ENCODE assay signal across 9 mouse cellular contexts in genomic region chr12:69890051-69890450, GRCm38 (mm10). TPM values are rescaled to one million over a fixed set of nuclear protein-coding genes. Genes with fewer than 3 reads are reported as not detected.
DNase-seq lines count a peak whose midpoint lies in the region; ATAC-seq and TF ChIP-seq lines count a peak whose summit lies in the region.
"Had no signal": no experiment of that assay in that cellular context is flagged by ENCODE, and none has a peak within 500 bp of the region (broad histone marks: within the 10 kb centered on the region; RNA-seq: fewer than 3 reads in every experiment).

No protein-coding gene starts in this region.

- peak overlapping the region; percentile 96 for H3K4me3 ChIP-seq in kidney, embryonic 15.5 days (replicated peaks)
- H3K4me3 ChIP-seq in embryonic facial prominence, embryonic 14.5 days (ENCODE audit: low read depth, low read length), result peak overlapping the region; percentile 93
- H3K4me3 ChIP-seq in intestine, postnatal 0 days (ENCODE audit: low read depth, low read length), result no peak overlapping the region
- no peak overlapping the region for H3K4me3 ChIP-seq in neural tube, embryonic 12.5 days

- 44% methylated on average over 6 of the region's 6 CpGs for WGBS in kidney, embryonic 15.5 days
- 49% methylated on average over 6 of the region's 6 CpGs for WGBS in embryonic facial prominence, embryonic 14.5 days
- WGBS in intestine, postnatal 0 days, result 53% methylated on average over 6 of the region's 6 CpGs
- WGBS in neural tube, embryonic 12.5 days, result 54% methylated on average over 6 of the region's 6 CpGs

- H3K27ac ChIP-seq in kidney, embryonic 15.5 days, result peak overlapping the region; percentile 65
- peak overlapping the region; percentile 44; the same call in 1 of the 2 replicates for H3K27ac ChIP-seq in embryonic facial prominence, embryonic 14.5 days (replicated peaks; ENCODE audit: low read depth, low read length)
- H3K27ac ChIP-seq in intestine, postnatal 0 days (ENCODE audit: low read depth, low read length), result no peak overlapping the region
- no peak overlapping the region for H3K27ac ChIP-seq in neural tube, embryonic 12.5 days

- no peak for TF ChIP-seq CTCF in intestine, postnatal 0 days (IDR thresholded peaks at IDR 0.05; ENCODE audit: low read depth)

- ATAC-seq in kidney, embryonic 15.5 days (replicated peaks; ENCODE audit: low FRiP score), result no peak
- no peak for ATAC-seq in embryonic facial prominence, embryonic 14.5 days (ENCODE audit: low read depth)
- no peak for ATAC-seq in intestine, postnatal 0 days
- ATAC-seq in neural tube, embryonic 12.5 days (ENCODE audit: low FRiP score, low read depth), result no peak

- H3K36me3 ChIP-seq in kidney, embryonic 15.5 days, result 0 out of 2 replicates have a peak, but pooled peaks cover 4% of the 10 kb centered on the region
- 0 out of 2 replicates have a peak, but pooled peaks cover 3% of the 10 kb centered on the region for H3K36me3 ChIP-seq in embryonic facial prominence, embryonic 14.5 days (ENCODE audit: control insufficient read depth, insufficient read depth, low read length)
- H3K36me3 ChIP-seq in intestine, postnatal 0 days (ENCODE audit: control insufficient read depth, insufficient read depth), result peaks cover 3% of the 10 kb centered on the region; the same call in 1 of the 2 replicates
- 0 out of 2 replicates have a peak, but pooled peaks cover 3% of the 10 kb centered on the region for H3K36me3 ChIP-seq in neural tube, embryonic 12.5 days

- 0 out of 2 replicates have a peak overlapping the region, but pooled peaks have one; percentile 22 for H3K9ac ChIP-seq in kidney, embryonic 15.5 days
- H3K9ac ChIP-seq in embryonic facial prominence, embryonic 14.5 days (ENCODE audit: low read depth, low read length), result peak overlapping the region; percentile 99; the same call in 1 of the 2 replicates
- no peak overlapping the region for H3K9ac ChIP-seq in intestine, postnatal 0 days (ENCODE audit: low read depth, low read length)
- 0 out of 2 replicates have a peak overlapping the region, but pooled peaks have one; percentile 3 for H3K9ac ChIP-seq in neural tube, embryonic 12.5 days

- peak overlapping the region; percentile 76 for H3K4me2 ChIP-seq in kidney, embryonic 15.5 days
- H3K4me2 ChIP-seq in embryonic facial prominence, embryonic 14.5 days (ENCODE audit: low read depth, low read length), result peak overlapping the region; percentile 63
- H3K4me2 ChIP-seq in intestine, postnatal 0 days (replicated peaks; ENCODE audit: low read depth), result peak overlapping the region; percentile 89
- H3K4me2 ChIP-seq in neural tube, embryonic 12.5 days (replicated peaks), result peak overlapping the region; percentile 65

- no peaks in the 10 kb centered on the region for H3K27me3 ChIP-seq in kidney, embryonic 15.5 days
- no peaks in the 10 kb centered on the region for H3K27me3 ChIP-seq in embryonic facial prominence, embryonic 14.5 days (replicated peaks; ENCODE audit: control insufficient read depth, insufficient read depth, low read length)
- H3K27me3 ChIP-seq in intestine, postnatal 0 days (replicated peaks; ENCODE audit: control insufficient read depth, insufficient read depth, low read length), result no peaks in the 10 kb centered on the region
- H3K27me3 ChIP-seq in neural tube, embryonic 12.5 days (replicated peaks), result no peaks in the 10 kb centered on the region

- peaks cover 56% of the 10 kb centered on the region for H3K4me1 ChIP-seq in kidney, embryonic 15.5 days
- H3K4me1 ChIP-seq in embryonic facial prominence, embryonic 14.5 days (ENCODE audit: control insufficient read depth, insufficient read depth, low read length), result peaks cover 23% of the 10 kb centered on the region
- H3K4me1 ChIP-seq in intestine, postnatal 0 days (replicated peaks; ENCODE audit: control insufficient read depth, insufficient read depth, low read length), result peaks cover 15% of the 10 kb centered on the region; the same call in 1 of the 2 replicates
- peaks cover 22% of the 10 kb centered on the region for H3K4me1 ChIP-seq in neural tube, embryonic 12.5 days

- no peak for DNase-seq in kidney, adult 9 months
- DNase-seq in embryonic facial prominence, embryonic 14.5 days (ENCODE audit: low spot score), result no peak
- no peak for DNase-seq in left cerebral cortex, adult 18-20 months (ENCODE audit: low spot score in 2 of 2)
- DNase-seq in urinary bladder, postnatal 14 days (ENCODE audit: low spot score), result no peak
- DNase-seq in ovary, postnatal 14 days (ENCODE audit: low spot score), result no peak
- DNase-seq: lung, adult 2 months had no signal

- no peaks in the 10 kb centered on the region for H3K9me3 ChIP-seq in kidney, embryonic 15.5 days (replicated peaks)
- no peaks in the 10 kb centered on the region for H3K9me3 ChIP-seq in embryonic facial prominence, embryonic 14.5 days (ENCODE audit: control insufficient read depth, low read length)
- no peaks in the 10 kb centered on the region for H3K9me3 ChIP-seq in intestine, postnatal 0 days (ENCODE audit: control insufficient read depth)
- H3K9me3 ChIP-seq in neural tube, embryonic 12.5 days, result no peaks in the 10 kb centered on the region

RNA-seq across cellular contexts. Expression of gene Atl1, which starts 2.4 kb away (rescaled TPM):
- 5.4 and 7.7 TPM in 2 replicates for polyA plus RNA-seq in kidney, embryonic 15.5 days (2015; fragmentation: Nextera tagmentation; extraction: Ambion mirVana)
- 8.5 and 13.8 TPM in 2 replicates for polyA plus RNA-seq in embryonic facial prominence, embryonic 14.5 days (2014; fragmentation: Nextera tagmentation; extraction: Ambion mirVana)
- polyA plus RNA-seq in intestine, postnatal 0 days (2015; fragmentation: Nextera tagmentation; extraction: Ambion mirVana), result 5.0 and 5.6 TPM in 2 replicates
- 73.4 and 80.7 TPM in 2 replicates for polyA plus RNA-seq in neural tube, embryonic 12.5 days (2016; fragmentation: Nextera tagmentation; extraction: Ambion mirVana)
- 100 to 1,000 TPM; 232 to 242 TPM for total RNA-seq in left cerebral cortex, adult 18-20 months (2021)

RNA-seq across cellular contexts. Expression of gene Map4k5, which starts 2.9 kb away (rescaled TPM):
- polyA plus RNA-seq in kidney, embryonic 15.5 days (2015; fragmentation: Nextera tagmentation; extraction: Ambion mirVana), result 34.3 and 36.9 TPM in 2 replicates
- 45.2 and 48.9 TPM in 2 replicates for polyA plus RNA-seq in embryonic facial prominence, embryonic 14.5 days (2014; fragmentation: Nextera tagmentation; extraction: Ambion mirVana)
- polyA plus RNA-seq in intestine, postnatal 0 days (2015; fragmentation: Nextera tagmentation; extraction: Ambion mirVana), result 9.9 and 10.2 TPM in 2 replicates
- 41.4 and 44.6 TPM in 2 replicates for polyA plus RNA-seq in neural tube, embryonic 12.5 days (2016; fragmentation: Nextera tagmentation; extraction: Ambion mirVana)
- total RNA-seq in left cerebral cortex, adult 18-20 months (2021), result 10 to 100 TPM; 37.6 to 38.6 TPM

Comparison
In these comparisons a context has a peak if more than half of its experiments do, and no peak if none do; other contexts are left out.
1. H3K27ac ChIP-seq: peak in kidney, embryonic 15.5 days (single experiment) and embryonic facial prominence, embryonic 14.5 days (single experiment); none in intestine, postnatal 0 days (single experiment) and neural tube, embryonic 12.5 days (single experiment).
2. H3K4me3 ChIP-seq: peak in kidney, embryonic 15.5 days (single experiment) and embryonic facial prominence, embryonic 14.5 days (single experiment); none in intestine, postnatal 0 days (single experiment) and neural tube, embryonic 12.5 days (single experiment).
3. Peak in every context shown above with its lines, with median percentiles within 50 percentile points of each other: H3K4me2 ChIP-seq.